In the genomic region with DNA sequence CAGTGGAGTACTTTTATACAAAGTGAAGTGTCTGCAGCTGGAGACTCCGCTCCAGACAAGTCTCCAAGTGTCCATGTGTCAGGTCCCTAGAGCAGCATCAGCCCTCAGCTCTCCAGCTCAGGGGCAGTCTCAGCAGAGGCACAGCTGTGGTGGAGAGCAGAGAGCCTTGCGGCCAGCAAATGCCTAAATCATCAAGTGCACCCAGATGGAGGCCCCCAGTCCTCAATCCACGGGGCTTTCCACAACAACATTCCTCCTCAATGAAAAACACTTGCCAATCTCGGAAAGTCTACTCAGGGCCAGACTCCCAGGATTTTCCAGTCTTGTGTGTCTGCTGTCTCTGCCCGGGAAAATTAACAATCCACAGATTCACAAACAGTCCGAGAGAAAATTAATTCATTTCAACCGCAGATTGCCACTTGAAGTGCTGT, we compare ENCODE assay signal across 9 mouse cellular contexts.
DNase-seq lines count a peak whose midpoint lies in the region; ATAC-seq lines count a peak whose summit lies in the region.
"Had no signal": no experiment of that assay in that cellular context is flagged by ENCODE, and none has a peak within 500 bp of the region (broad histone marks: within the 10 kb centered on the region; RNA-seq: fewer than 3 reads in every experiment).

No protein-coding gene starts in this region.

- no peak for DNase-seq in kidney, adult 11 months
- DNase-seq in forebrain, embryonic 11.5 days (ENCODE audit: low spot score) = peak; percentile 56
- DNase-seq in neural tube, embryonic 10.5 days (ENCODE audit: extremely low spot score, low spot score) = peak; percentile 22
- DNase-seq in ovary, postnatal 14 days (ENCODE audit: low spot score) = no peak
- no peak for DNase-seq in ovary, postnatal 10 days (ENCODE audit: low spot score)
- DNase-seq in cerebellum, adult 11 months = no peak

- no peak overlapping the region for H3K4me3 ChIP-seq in kidney, embryonic 15.5 days (replicated peaks)
- H3K4me3 ChIP-seq in forebrain, embryonic 11.5 days (ENCODE audit: low read depth, low read length) = no peak overlapping the region
- H3K4me3 ChIP-seq in hindbrain, embryonic 15.5 days = no peak overlapping the region
- H3K4me3 ChIP-seq: liver, embryonic 15.5 days had no signal

- no peak overlapping the region for H3K9ac ChIP-seq in kidney, embryonic 15.5 days
- H3K9ac ChIP-seq in forebrain, embryonic 11.5 days (ENCODE audit: low read length) = no peak overlapping the region
- no peak overlapping the region for H3K9ac ChIP-seq in hindbrain, embryonic 15.5 days
- H3K9ac ChIP-seq: liver, embryonic 15.5 days had no signal

- no peak for ATAC-seq in kidney, embryonic 15.5 days (replicated peaks; ENCODE audit: low FRiP score)
- peak; percentile 51; the same call in 1 of the 2 replicates for ATAC-seq in forebrain, embryonic 11.5 days (replicated peaks; ENCODE audit: low FRiP score)
- 0 out of 2 replicates have a peak, but pooled peaks have one; percentile 12 for ATAC-seq in hindbrain, embryonic 15.5 days (ENCODE audit: low FRiP score, low read depth)

- H3K36me3 ChIP-seq in kidney, embryonic 15.5 days = no peaks in the 10 kb centered on the region
- H3K36me3 ChIP-seq in forebrain, embryonic 11.5 days (ENCODE audit: control insufficient read depth, insufficient read depth, low read length) = no peaks in the 10 kb centered on the region
- no peaks in the 10 kb centered on the region for H3K36me3 ChIP-seq in hindbrain, embryonic 15.5 days
- H3K36me3 ChIP-seq: liver, embryonic 15.5 days had no signal

- WGBS in kidney, embryonic 15.5 days = 47% methylated on average over 7 of the region's 7 CpGs
- 45% methylated on average over 7 of the region's 7 CpGs for WGBS in forebrain, embryonic 11.5 days
- 38% methylated on average over 7 of the region's 7 CpGs for WGBS in hindbrain, embryonic 15.5 days

- H3K27me3 ChIP-seq in kidney, embryonic 15.5 days = no peaks in the 10 kb centered on the region
- H3K27me3 ChIP-seq in forebrain, embryonic 11.5 days (ENCODE audit: control insufficient read depth, insufficient read depth, low read length) = no peaks in the 10 kb centered on the region
- no peaks in the 10 kb centered on the region for H3K27me3 ChIP-seq in hindbrain, embryonic 15.5 days
- H3K27me3 ChIP-seq: liver, embryonic 15.5 days had no signal

- peaks cover 9% of the 10 kb centered on the region for H3K4me1 ChIP-seq in kidney, embryonic 15.5 days
- H3K4me1 ChIP-seq in forebrain, embryonic 11.5 days (replicated peaks; ENCODE audit: control insufficient read depth, insufficient read depth, low read length) = no peaks in the 10 kb centered on the region
- H3K4me1 ChIP-seq in hindbrain, embryonic 15.5 days (replicated peaks) = peaks cover 20% of the 10 kb centered on the region
- H3K4me1 ChIP-seq: liver, embryonic 15.5 days had no signal

- no peak overlapping the region for H3K4me2 ChIP-seq in kidney, embryonic 15.5 days
- H3K4me2 ChIP-seq in forebrain, embryonic 11.5 days (ENCODE audit: low read depth, low read length, severe bottlenecking) = no peak overlapping the region
- H3K4me2 ChIP-seq in hindbrain, embryonic 15.5 days = no peak overlapping the region
- H3K4me2 ChIP-seq: liver, embryonic 15.5 days had no signal

- H3K27ac ChIP-seq in kidney, embryonic 15.5 days = peak overlapping the region; percentile 32
- no peak overlapping the region; the same call in 1 of the 2 replicates for H3K27ac ChIP-seq in forebrain, embryonic 11.5 days (ENCODE audit: low read depth, low read length)
- 0 out of 2 replicates have a peak overlapping the region, but pooled peaks have one; percentile 18 for H3K27ac ChIP-seq in hindbrain, embryonic 15.5 days (replicated peaks)
- H3K27ac ChIP-seq: liver, embryonic 15.5 days had no signal

- H3K9me3 ChIP-seq in kidney, embryonic 15.5 days (replicated peaks) = no peaks in the 10 kb centered on the region
- H3K9me3 ChIP-seq in forebrain, embryonic 11.5 days (ENCODE audit: control insufficient read depth, low read length) = no peaks in the 10 kb centered on the region
- H3K9me3 ChIP-seq in hindbrain, embryonic 15.5 days = no peaks in the 10 kb centered on the region
- H3K9me3 ChIP-seq: liver, embryonic 15.5 days had no signal

Comparison
In these comparisons a context has a peak if more than half of its experiments do, and no peak if none do; other contexts are left out.
1. DNase-seq: peak in forebrain, embryonic 11.5 days (single experiment) and neural tube, embryonic 10.5 days (single experiment); none in kidney, adult 11 months (single experiment), ovary, postnatal 14 days (single experiment), ovary, postnatal 10 days (single experiment) and cerebellum, adult 11 months (single experiment).